Mouse (Mus musculus) neural tube, embryonic 11.5 days (tissue): ENCODE results near the gene Sh3d19. TPM values are rescaled to one million over a fixed set of nuclear protein-coding genes. Genes with fewer than 3 reads are reported as not detected.

Experiments used
- ATAC-seq: fragments of 200-750 bp; cut with Nextera tagmentation; 2 replicates; pipeline ENCODE4 v1.8.0; 2017; ENCODE audit warnings: moderate number of reproducible peaks, mild to moderate bottlenecking, moderate TSS enrichment, moderate library complexity; ENCODE audit not compliant: insufficient read depth, low FRiP score, low TSS enrichment
- DNase-seq: peaks from one replicate; pipeline ENCODE4 v3.0.0-alpha.2; 2015; ENCODE audit warnings: low spot score
- H3K27ac ChIP-seq: fragments of 300-500 bp; sonication (generic); 2 replicates; pipeline ENCODE4 v1.5.1; 2014; ENCODE audit warnings: low read depth, mild to moderate bottlenecking, low read length
- H3K27me3 ChIP-seq: fragments of 300-500 bp; sonication (generic); 2 replicates; pipeline ENCODE4 v1.6.1; 2014; ENCODE audit warnings: mild to moderate bottlenecking, low read length, mixed read lengths; ENCODE audit not compliant: control insufficient read depth, insufficient read depth
- H3K36me3 ChIP-seq: fragments of 300-500 bp; sonication (generic); 2 replicates; pipeline ENCODE4 v1.6.1; 2014; ENCODE audit warnings: mild to moderate bottlenecking, low read length, moderate library complexity, mixed read lengths; ENCODE audit not compliant: control insufficient read depth, insufficient read depth
- H3K4me1 ChIP-seq: fragments of 300-500 bp; sonication (generic); 2 replicates; pipeline ENCODE4 v1.6.1; 2014; ENCODE audit warnings: low read length, mixed read lengths; ENCODE audit not compliant: control insufficient read depth, insufficient read depth
- H3K4me2 ChIP-seq: fragments of 300-500 bp; sonication (generic); 2 replicates; pipeline ENCODE4 v1.6.1; 2014; ENCODE audit warnings: low read depth, mild to moderate bottlenecking, moderate library complexity
- H3K4me3 ChIP-seq: fragments of 300-500 bp; sonication (generic); 2 replicates; pipeline ENCODE4 v1.5.1; 2014; ENCODE audit warnings: low read depth, low read length
- H3K9ac ChIP-seq: fragments of 300-500 bp; sonication (generic); 2 replicates; pipeline ENCODE4 v1.6.1; 2014; ENCODE audit warnings: mild to moderate bottlenecking, low read length
- H3K9me3 ChIP-seq: fragments of 300-500 bp; sonication (generic); 2 replicates; pipeline ENCODE4 v1.6.1; 2016; ENCODE audit warnings: low read length; ENCODE audit not compliant: control insufficient read depth
- WGBS: fragments of 180-500 bp; shearing (Covaris S2); extraction: QIAGEN DNeasy Blood & Tissue Kit; methylation state at CpG from one replicate; pipeline ENCODE4 v1.1.7; 2014; 5-methylcytosine and 5-hydroxymethylcytosine counted together
- polyA plus RNA-seq: library from polyadenylated mRNA; unstranded; fragments of >200 nt; fragmentation: Nextera tagmentation; extraction: Ambion mirVana; gene quantifications from 2 replicates; pipeline ENCODE4 v1.2.1, GENCODE M21; 2014

Gene Sh3d19
- polyA plus RNA-seq, 1 experiment from 2014 or later: 11.8 TPM

GRCm38 (mm10) chr3:86028658-86029375, 57.9 kb downstream of the Sh3d19 start:
- Histone ChIP-seq H3K9ac (no peak overlapping the region), H3K4me2 (no peak overlapping the region), H3K36me3 (no peaks in the 10 kb centered on the region), H3K27ac (no peak overlapping the region), H3K4me1 (no peaks in the 10 kb centered on the region), H3K9me3 (no peaks in the 10 kb centered on the region), H3K4me3 (no peak overlapping the region), H3K27me3 (no peaks in the 10 kb centered on the region)
- DNase-seq (no peak), ATAC-seq (no peak)
- WGBS: 88% methylated on average over 15 of the region's 15 CpGs

DNA sequence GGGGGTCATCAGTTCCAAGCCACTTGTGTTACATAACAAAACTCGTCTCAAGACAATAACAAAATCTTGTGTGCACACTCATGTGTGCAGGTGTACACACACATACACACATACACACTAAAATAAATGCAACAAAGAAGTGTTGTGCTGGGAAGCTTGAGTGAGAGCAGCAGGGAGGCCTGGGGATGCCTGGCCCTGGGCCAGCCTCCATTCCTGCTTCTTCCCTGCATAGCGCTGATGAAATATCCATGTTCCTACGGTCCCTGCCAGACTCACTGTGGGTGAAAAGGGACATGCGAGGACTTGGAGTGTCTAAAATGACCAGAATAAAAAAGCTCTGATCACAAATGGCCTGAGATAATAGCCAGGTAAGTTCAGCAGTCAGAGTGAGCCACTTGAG, 59.7 kb downstream of the Sh3d19 start:
- 80% methylated on average over 4 of the region's 4 CpGs for WGBS

DNA sequence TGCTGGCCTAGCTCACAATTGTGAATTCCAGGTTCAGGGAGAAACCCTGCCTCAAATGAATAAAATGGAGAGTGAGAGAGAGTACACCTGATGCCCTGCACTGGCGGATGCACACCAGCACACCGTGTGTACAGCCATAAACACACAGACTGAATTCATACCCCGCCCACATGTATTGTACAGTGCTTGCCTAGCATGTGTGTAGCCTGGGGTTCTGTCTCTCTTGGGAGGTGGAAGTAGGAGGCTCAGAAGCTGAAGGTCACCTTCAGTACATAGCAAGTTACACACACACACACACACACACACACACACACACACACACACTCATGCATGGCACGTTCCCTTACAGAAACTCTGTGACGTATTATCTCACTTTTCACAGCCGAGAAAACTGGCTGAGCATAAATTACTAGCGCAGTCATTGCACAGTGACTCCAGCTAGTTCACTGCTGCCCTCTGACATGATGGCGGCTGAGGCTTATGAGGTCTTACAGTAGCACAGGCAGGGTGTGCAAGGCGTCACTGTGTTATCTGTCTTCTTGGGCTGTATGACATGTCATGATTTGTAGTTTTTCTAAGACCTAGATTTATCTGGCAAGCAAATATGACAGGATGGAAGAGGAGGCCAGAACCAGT, 62.7 kb downstream of the Sh3d19 start:
- H3K4me3 ChIP-seq: no peak overlapping the region
- H3K36me3 ChIP-seq: no peaks in the 10 kb centered on the region
- no peak overlapping the region for H3K9ac ChIP-seq
- H3K9me3 ChIP-seq: no peaks in the 10 kb centered on the region
- H3K4me1 ChIP-seq: no peaks in the 10 kb centered on the region
- no peak overlapping the region for H3K4me2 ChIP-seq
- no peaks in the 10 kb centered on the region for H3K27me3 ChIP-seq
- no peak for DNase-seq
- no peak for ATAC-seq
- WGBS: 80% methylated on average over 9 of the region's 9 CpGs
- no peak overlapping the region for H3K27ac ChIP-seq

More for the DNA sequence above, 59.7 kb downstream of the Sh3d19 start:
- DNase-seq (no peak), ATAC-seq (no peak)
- Histone ChIP-seq H3K4me3 (no peak overlapping the region), H3K9me3 (no peaks in the 10 kb centered on the region), H3K4me2 (no peak overlapping the region), H3K9ac (no peak overlapping the region), H3K27ac (no peak overlapping the region), H3K27me3 (no peaks in the 10 kb centered on the region), H3K4me1 (no peaks in the 10 kb centered on the region), H3K36me3 (no peaks in the 10 kb centered on the region)

- ATAC-seq: no peak
- H3K4me2 ChIP-seq: no peak overlapping the region
Observed at GRCm38 (mm10) chr3:86037926-86038484, 67.1 kb downstream of the Sh3d19 start.

DNA sequence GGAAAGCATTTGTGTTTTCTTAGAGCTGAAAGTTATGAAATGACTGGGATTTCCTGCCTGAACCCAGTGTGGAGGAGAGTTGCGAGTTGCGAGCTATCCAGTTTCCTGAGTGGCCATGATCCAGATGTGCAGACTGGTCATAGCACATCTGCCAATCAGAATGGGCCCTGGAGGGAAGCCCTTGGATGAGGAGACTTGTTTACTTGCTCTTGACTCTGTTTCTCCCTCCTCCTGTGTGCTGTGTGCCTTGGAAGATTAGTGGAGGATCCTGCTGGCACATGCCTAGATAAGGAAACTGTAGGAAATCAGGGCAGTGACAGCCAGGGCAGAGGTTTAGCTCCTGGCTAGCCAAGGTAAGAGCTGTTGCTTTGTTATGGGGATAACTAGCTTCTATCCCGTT, 67.7 kb downstream of the Sh3d19 start:
- Histone ChIP-seq H3K9ac (no peak overlapping the region), H3K4me3 (no peak overlapping the region), H3K36me3 (no peaks in the 10 kb centered on the region), H3K27ac (no peak overlapping the region), H3K4me2 (no peak overlapping the region), H3K27me3 (no peaks in the 10 kb centered on the region), H3K4me1 (peaks cover 2% of the 10 kb centered on the region; the same call in 1 of the 2 replicates), H3K9me3 (no peaks in the 10 kb centered on the region)
- ATAC-seq (no peak), DNase-seq (no peak)
- WGBS: 66% methylated on average over 3 of the region's 3 CpGs

More at GRCm38 (mm10) chr3:86037926-86038484, 67.1 kb downstream of the Sh3d19 start:
- H3K36me3 ChIP-seq: no peaks in the 10 kb centered on the region
- 91% methylated on average over 9 of the region's 9 CpGs for WGBS
- H3K9me3 ChIP-seq: no peaks in the 10 kb centered on the region
- no peak overlapping the region for H3K4me3 ChIP-seq
- H3K27ac ChIP-seq: no peak overlapping the region
- no peaks in the 10 kb centered on the region for H3K27me3 ChIP-seq
- no peak for DNase-seq
- H3K4me1 ChIP-seq: peaks cover 2% of the 10 kb centered on the region; the same call in 1 of the 2 replicates
- H3K9ac ChIP-seq: no peak overlapping the region

- 65% methylated on average over 14 of the region's 14 CpGs for WGBS
- Histone ChIP-seq H3K36me3 (no peaks in the 10 kb centered on the region), H3K27me3 (no peaks in the 10 kb centered on the region), H3K9me3 (no peaks in the 10 kb centered on the region), H3K27ac (no peak overlapping the region), H3K9ac (no peak overlapping the region), H3K4me3 (no peak overlapping the region), H3K4me2 (no peak overlapping the region), H3K4me1 (peaks cover 2% of the 10 kb centered on the region; the same call in 1 of the 2 replicates)
- no peak for DNase-seq
- no peak for ATAC-seq
Observed at GRCm38 (mm10) chr3:86040286-86041201, 69.6 kb downstream of the Sh3d19 start.

GRCm38 (mm10) chr3:86047686-86048408, 76.9 kb downstream of the Sh3d19 start:
- ATAC-seq (no peak), DNase-seq (no peak)
- H3K27ac ChIP-seq: no peak overlapping the region
- WGBS: 93% methylated on average over 9 of the region's 9 CpGs
- H3K4me2 ChIP-seq: no peak overlapping the region
- H3K4me3 ChIP-seq: no peak overlapping the region
- no peaks in the 10 kb centered on the region for H3K9me3 ChIP-seq
- no peaks in the 10 kb centered on the region for H3K36me3 ChIP-seq
- H3K27me3 ChIP-seq: no peaks in the 10 kb centered on the region
- H3K4me1 ChIP-seq: no peaks in the 10 kb centered on the region
- no peak overlapping the region for H3K9ac ChIP-seq

- WGBS: 80% methylated on average over 2 of the region's 2 CpGs
- H3K9ac ChIP-seq: no peak overlapping the region
- ATAC-seq: no peak
- H3K27me3 ChIP-seq: no peaks in the 10 kb centered on the region
- no peak for DNase-seq
- no peak overlapping the region for H3K4me2 ChIP-seq
- no peaks in the 10 kb centered on the region for H3K36me3 ChIP-seq
- no peaks in the 10 kb centered on the region for H3K9me3 ChIP-seq
- H3K4me3 ChIP-seq: no peak overlapping the region
- no peak overlapping the region for H3K27ac ChIP-seq
- H3K4me1 ChIP-seq: no peaks in the 10 kb centered on the region
Observed at GRCm38 (mm10) chr3:86049041-86049440, 78.1 kb downstream of the Sh3d19 start.
